Mouse (Mus musculus) kidney, adult 18-20 months (tissue): ENCODE measurements at regions not wholly inside any gene's neighbourhood (a gene's known extent, or its start where the extent isn't known, plus 50 kb on each side); places are given as distances from the start of the nearest gene placed in this dataset.

Source experiments
- DNase-seq: peaks from one replicate; pipeline ENCODE4 v3.0.0; 2021

GRCm38 (mm10) chr9:74655956-74656355 lies 205.8 kb upstream of the Onecut1 start:
- DNase-seq: no peak

GRCm38 (mm10) chr9:74656392-74656791 lies 205.3 kb upstream of the Onecut1 start:
- DNase-seq: no peak

- DNase-seq: peak; percentile 16
Measured at GRCm38 (mm10) chr9:74671356-74671952, 190.3 kb upstream of the Onecut1 start.

- DNase-seq: no peak
Measured at GRCm38 (mm10) chr9:74672261-74672660, 189.5 kb upstream of the Onecut1 start.

GRCm38 (mm10) chr9:74698229-74698628 lies 163.5 kb upstream of the Onecut1 start:
- DNase-seq: no peak

- DNase-seq: no peak
Measured at GRCm38 (mm10) chr9:74705698-74706097, 156.0 kb upstream of the Onecut1 start.

GRCm38 (mm10) chr9:74707608-74708007 lies 154.1 kb upstream of the Onecut1 start:
- no peak for DNase-seq

- DNase-seq: no peak
Measured at GRCm38 (mm10) chr9:74711698-74712097, 150.0 kb upstream of the Onecut1 start.

GRCm38 (mm10) chr9:74732451-74732850 lies 129.3 kb upstream of the Onecut1 start:
- no peak for DNase-seq

- no peak for DNase-seq
Measured at GRCm38 (mm10) chr9:74741949-74742348, 119.8 kb upstream of the Onecut1 start.

GRCm38 (mm10) chr9:74747886-74748285 lies 113.8 kb upstream of the Onecut1 start:
- DNase-seq: no peak

GRCm38 (mm10) chr9:74758025-74758424 lies 103.7 kb upstream of the Onecut1 start:
- no peak for DNase-seq

- no peak for DNase-seq
Measured at GRCm38 (mm10) chr9:74758876-74759275, 102.8 kb upstream of the Onecut1 start.

GRCm38 (mm10) chr9:74780419-74780818 lies 81.3 kb upstream of the Onecut1 start:
- no peak for DNase-seq

- no peak for DNase-seq
Measured at GRCm38 (mm10) chr9:74793394-74793793, 68.3 kb upstream of the Onecut1 start.

- DNase-seq: no peak
Measured at GRCm38 (mm10) chr9:74795994-74796393, 65.7 kb upstream of the Onecut1 start.

GRCm38 (mm10) chr9:74797272-74797844 lies 64.4 kb upstream of the Onecut1 start:
- no peak for DNase-seq

GRCm38 (mm10) chr9:74801091-74801490 lies 60.6 kb upstream of the Onecut1 start:
- DNase-seq: no peak

- DNase-seq: no peak
Measured at GRCm38 (mm10) chr9:74811437-74811836, 50.3 kb upstream of the Onecut1 start.
